Mouse (Mus musculus) liver, postnatal 0 days (tissue): ENCODE data around the gene Sh2b1. TPM values are rescaled to one million over a fixed set of nuclear protein-coding genes. Genes with fewer than 3 reads are reported as not detected.

ENCODE experiments used
- ATAC-seq: fragments of 200-750 bp; cut with Nextera tagmentation; 2 replicates; pipeline ENCODE4 v1.8.0; 2017; ENCODE audit warnings: mild to moderate bottlenecking, moderate library complexity
- DNase-seq: peaks from one replicate; pipeline ENCODE4 v3.0.0-alpha.2; 2016
- H3K27ac ChIP-seq: fragments of 300-500 bp; sonication (generic); 2 replicates; pipeline ENCODE4 v1.5.1; 2014; ENCODE audit warnings: antibody characterized with exemption, moderate library complexity, mild to moderate bottlenecking, low read depth
- H3K27me3 ChIP-seq: fragments of 300-500 bp; sonication (generic); 2 replicates; pipeline ENCODE4 v1.6.1; 2014; ENCODE audit warnings: low read length, control low read depth, mixed read lengths; ENCODE audit not compliant: insufficient read depth
- H3K36me3 ChIP-seq: fragments of 300-500 bp; sonication (generic); replicated peaks from 2 replicates; pipeline ENCODE4 v1.6.1; 2014; ENCODE audit warnings: mild to moderate bottlenecking, control low read depth, low read length, moderate library complexity, mixed read lengths; ENCODE audit not compliant: insufficient read depth
- H3K4me1 ChIP-seq: fragments of 300-500 bp; sonication (generic); 2 replicates; pipeline ENCODE4 v1.6.1; 2014; ENCODE audit warnings: antibody characterized with exemption, mild to moderate bottlenecking, control low read depth; ENCODE audit not compliant: insufficient read depth
- H3K4me2 ChIP-seq: fragments of 300-500 bp; sonication (generic); 2 replicates; pipeline ENCODE4 v1.6.1; 2014; ENCODE audit warnings: low read depth, mild to moderate bottlenecking, low read length, moderate library complexity, mixed read lengths
- H3K4me3 ChIP-seq: fragments of 300-500 bp; sonication (generic); 2 replicates; pipeline ENCODE4 v1.5.1; 2014; ENCODE audit warnings: low read depth, low read length
- H3K9ac ChIP-seq: fragments of 300-500 bp; sonication (generic); replicated peaks from 2 replicates; pipeline ENCODE4 v1.6.1; 2014; ENCODE audit warnings: mild to moderate bottlenecking, moderate library complexity
- H3K9me3 ChIP-seq: fragments of 300-500 bp; sonication (generic); 2 replicates; pipeline ENCODE4 v1.6.1; 2016; ENCODE audit warnings: mild to moderate bottlenecking, control low read depth, low read length, mixed read lengths
- CTCF ChIP-seq: sonication (generic); IDR thresholded peaks from 2 replicates; pipeline ENCODE4 v1.5.1; 2016; ENCODE audit warnings: antibody characterized with exemption, low read depth
- EP300 ChIP-seq: IDR thresholded peaks from 2 replicates; pipeline ENCODE4 v1.6.1; 2016; ENCODE audit warnings: antibody characterized with exemption, low read depth, mild to moderate bottlenecking
- WGBS: fragments of 180-500 bp; shearing (Covaris S2); extraction: QIAGEN DNeasy Blood & Tissue Kit; methylation state at CpG from one replicate; pipeline ENCODE4 v1.1.7; 2014; ENCODE audit not compliant: insufficient replicate concordance; 5-methylcytosine and 5-hydroxymethylcytosine counted together
- polyA plus RNA-seq: library from polyadenylated mRNA; unstranded; fragments of >200 nt; fragmentation: Nextera tagmentation; extraction: Ambion mirVana; gene quantifications from 2 replicates; pipeline ENCODE4 v1.2.1, GENCODE M21; 2015

Gene Sh2b1
- polyA plus RNA-seq, 1 experiment from 2014 or later: 13.7 TPM

- Histone ChIP-seq H3K27ac (peak overlapping the region; percentile 98), H3K36me3 (peaks cover 37% of the 10 kb centered on the region), H3K9me3 (no peaks in the 10 kb centered on the region), H3K27me3 (no peaks in the 10 kb centered on the region), H3K9ac (no peak overlapping the region; the same call in 1 of the 2 replicates), H3K4me3 (peak overlapping the region; percentile 90), H3K4me1 (peaks cover 37% of the 10 kb centered on the region), H3K4me2 (peak overlapping the region; percentile 98)
- ATAC-seq (no peak), DNase-seq (peak; percentile 67)
- WGBS: 40% methylated on average over 13 of the region's 13 CpGs
- no peak for TF ChIP-seq CTCF
- TF ChIP-seq EP300: no peak
Measured at GRCm38 (mm10) chr7:126472306-126472705, 2.9 kb downstream of the Sh2b1 start.

DNA sequence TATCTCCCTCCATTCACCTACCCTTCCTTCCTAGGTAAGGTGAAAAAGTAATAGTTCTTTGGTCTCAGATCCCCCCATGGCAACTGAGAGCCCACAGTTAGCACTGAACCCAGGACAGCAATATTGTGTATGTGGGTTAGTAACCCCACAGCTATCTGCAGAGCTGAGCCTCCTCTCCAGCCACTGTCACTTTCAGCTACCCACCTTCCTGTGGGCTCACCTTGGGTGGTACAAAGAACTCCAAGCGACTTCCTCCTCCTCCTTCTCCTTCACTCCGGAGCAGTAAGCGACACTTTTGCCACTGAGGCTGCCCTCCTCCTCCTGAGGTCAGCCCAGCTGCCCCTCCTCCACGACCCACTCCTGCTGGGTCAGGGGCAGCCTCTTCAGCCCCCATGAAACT lies 3.4 kb downstream of the Sh2b1 start:
- DNase-seq (no peak), ATAC-seq (no peak)
- WGBS: 42% methylated on average over 4 of the region's 4 CpGs
- Histone ChIP-seq H3K4me2 (peak overlapping the region; percentile 98; the same call in 1 of the 2 replicates), H3K4me1 (peaks cover 37% of the 10 kb centered on the region), H3K27me3 (no peaks in the 10 kb centered on the region), H3K9ac (no peak overlapping the region), H3K36me3 (peaks cover 42% of the 10 kb centered on the region), H3K9me3 (no peaks in the 10 kb centered on the region), H3K27ac (peak overlapping the region; percentile 98; the same call in 1 of the 2 replicates), H3K4me3 (no peak overlapping the region)
- TF ChIP-seq EP300 (no peak), CTCF (no peak)

DNA sequence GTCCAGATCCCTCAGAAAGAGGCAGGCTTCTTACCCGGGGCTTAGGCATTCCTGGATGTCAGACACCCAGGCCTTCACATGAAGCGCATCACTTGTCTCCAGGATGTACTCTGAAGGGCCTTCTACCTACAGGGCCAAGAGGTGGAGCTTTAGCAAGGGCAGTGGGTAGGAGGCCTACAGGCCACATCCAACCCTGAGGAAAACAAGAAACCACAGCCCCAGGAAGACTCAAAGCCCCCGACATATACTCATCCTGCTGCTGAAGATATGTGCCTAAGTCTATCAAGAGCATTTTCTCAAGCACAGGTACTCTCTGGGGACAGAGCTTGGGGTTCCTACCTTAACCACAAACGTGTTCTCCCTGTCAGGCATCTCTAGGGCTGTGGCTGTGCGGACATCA lies 3.9 kb downstream of the Sh2b1 start:
- Histone ChIP-seq H3K9me3 (no peaks in the 10 kb centered on the region), H3K4me3 (no peak overlapping the region), H3K36me3 (peaks cover 45% of the 10 kb centered on the region), H3K27ac (no peak overlapping the region), H3K4me1 (peaks cover 33% of the 10 kb centered on the region), H3K9ac (no peak overlapping the region), H3K27me3 (no peaks in the 10 kb centered on the region), H3K4me2 (peak overlapping the region; percentile 98; the same call in 1 of the 2 replicates)
- TF ChIP-seq EP300: no peak
- TF ChIP-seq CTCF: no peak
- 78% methylated on average over 5 of the region's 5 CpGs for WGBS
- ATAC-seq: no peak
- no peak for DNase-seq

- 34% methylated on average over 6 of the region's 6 CpGs for WGBS
- no peaks in the 10 kb centered on the region for H3K9me3 ChIP-seq
- TF ChIP-seq CTCF: no peak
- H3K4me2 ChIP-seq: 0 out of 2 replicates have a peak overlapping the region, but pooled peaks have one; percentile 18
- DNase-seq: no peak
- H3K36me3 ChIP-seq: peaks cover 48% of the 10 kb centered on the region
- peaks cover 30% of the 10 kb centered on the region for H3K4me1 ChIP-seq
- no peak overlapping the region for H3K9ac ChIP-seq
- no peaks in the 10 kb centered on the region for H3K27me3 ChIP-seq
- ATAC-seq: no peak
- H3K4me3 ChIP-seq: no peak overlapping the region
- H3K27ac ChIP-seq: peak overlapping the region; percentile 45; the same call in 1 of the 2 replicates
Measured at GRCm38 (mm10) chr7:126470077-126470476, 5.1 kb downstream of the Sh2b1 start.

- 88% methylated on average over 18 of the region's 18 CpGs for WGBS
- Histone ChIP-seq H3K36me3 (peaks cover 48% of the 10 kb centered on the region), H3K27me3 (no peaks in the 10 kb centered on the region), H3K4me3 (no peak overlapping the region), H3K9me3 (no peaks in the 10 kb centered on the region), H3K4me2 (no peak overlapping the region), H3K9ac (no peak overlapping the region), H3K27ac (no peak overlapping the region), H3K4me1 (peaks cover 26% of the 10 kb centered on the region)
- no peak for DNase-seq
- no peak for TF ChIP-seq CTCF
- TF ChIP-seq EP300: no peak
- no peak for ATAC-seq
Measured at GRCm38 (mm10) chr7:126467834-126468627, 7.2 kb downstream of the Sh2b1 start.

- peak; percentile 46; the same call in 1 of the 2 replicates for ATAC-seq
- H3K9ac ChIP-seq: no peak overlapping the region
- H3K27me3 ChIP-seq: no peaks in the 10 kb centered on the region
- H3K9me3 ChIP-seq: no peaks in the 10 kb centered on the region
- WGBS: 45% methylated on average over 5 of the region's 5 CpGs
- H3K4me3 ChIP-seq: no peak overlapping the region
- no peak overlapping the region for H3K4me2 ChIP-seq
- TF ChIP-seq EP300 (no peak), CTCF (peak; percentile 75)
- H3K36me3 ChIP-seq: peaks cover 43% of the 10 kb centered on the region
- DNase-seq: peak; percentile 74
- H3K4me1 ChIP-seq: peaks cover 22% of the 10 kb centered on the region
- no peak overlapping the region for H3K27ac ChIP-seq
Measured at GRCm38 (mm10) chr7:126467271-126467670, 8.0 kb downstream of the Sh2b1 start.
